Mouse (Mus musculus) ES-Bruce4 (cell line): ENCODE data around the gene Jmjd1c.

Experiments
- EP300 ChIP-seq: IDR thresholded peaks from 2 replicates; pipeline ENCODE4 v1.6.1; 2011; ENCODE audit warnings: low read depth, low read length; ENCODE audit not compliant: insufficient read depth
- POLR2A ChIP-seq: IDR thresholded peaks from one replicate; pipeline ENCODE4 v1.8.1; 2011; ENCODE audit warnings: low read length; ENCODE audit not compliant: insufficient read depth

GRCm38 (mm10) chr10:67287877-67288276 is 192.0 kb downstream of the Jmjd1c start:
- no peak for TF ChIP-seq POLR2A
- TF ChIP-seq EP300, result no peak
